Mouse (Mus musculus): ENCODE data around the gene Nacc2. TPM values are rescaled to one million over a fixed set of nuclear protein-coding genes. Genes with fewer than 3 reads are reported as not detected.

The Nacc2 gene
- polyA plus RNA-seq, 1 experiment from 2014 or later: 12.4 TPM

GRCm38 (mm10) chr2:26147706-26148370 lies 24.8 kb upstream of the Nacc2 start:
- H3K4me1 ChIP-seq: no peaks in the 10 kb centered on the region
- 71% methylated on average over 7 of the region's 7 CpGs for WGBS
- no peak overlapping the region for H3K4me2 ChIP-seq (replicated peaks)
- H3K4me3 ChIP-seq: no peak overlapping the region
- no peak overlapping the region for H3K27ac ChIP-seq (replicated peaks)
- H3K9me3 ChIP-seq: no peaks in the 10 kb centered on the region
- no peaks in the 10 kb centered on the region for H3K27me3 ChIP-seq
- ATAC-seq (replicated peaks): no peak
- H3K9ac ChIP-seq (replicated peaks): no peak overlapping the region
- H3K36me3 ChIP-seq: no peaks in the 10 kb centered on the region

- WGBS: 38% methylated on average over 7 of the region's 7 CpGs
- H3K4me2 ChIP-seq (replicated peaks): no peak overlapping the region
- H3K36me3 ChIP-seq: no peaks in the 10 kb centered on the region
- no peak for ATAC-seq (replicated peaks)
- H3K27me3 ChIP-seq: no peaks in the 10 kb centered on the region
- no peaks in the 10 kb centered on the region for H3K9me3 ChIP-seq
- no peak overlapping the region for H3K4me3 ChIP-seq
- no peak overlapping the region for H3K27ac ChIP-seq (replicated peaks)
- no peak overlapping the region for H3K9ac ChIP-seq (replicated peaks)
- H3K4me1 ChIP-seq: no peaks in the 10 kb centered on the region
Measured at GRCm38 (mm10) chr2:26146337-26147042, 23.5 kb upstream of the Nacc2 start.

- no peaks in the 10 kb centered on the region for H3K27me3 ChIP-seq
- no peak overlapping the region for H3K4me2 ChIP-seq (replicated peaks)
- no peak overlapping the region for H3K27ac ChIP-seq (replicated peaks)
- H3K4me3 ChIP-seq: no peak overlapping the region
- H3K9ac ChIP-seq (replicated peaks): no peak overlapping the region
- H3K4me1 ChIP-seq: peaks cover 6% of the 10 kb centered on the region
- H3K9me3 ChIP-seq: no peaks in the 10 kb centered on the region
- no peaks in the 10 kb centered on the region for H3K36me3 ChIP-seq
- no peak for ATAC-seq (replicated peaks)
- 88% methylated on average over 4 of the region's 4 CpGs for WGBS
Measured at GRCm38 (mm10) chr2:26145113-26145512, 22.1 kb upstream of the Nacc2 start.

GRCm38 (mm10) chr2:26144331-26144730 lies 21.3 kb upstream of the Nacc2 start:
- no peak for ATAC-seq (replicated peaks)
- H3K27me3 ChIP-seq: no peaks in the 10 kb centered on the region
- H3K9me3 ChIP-seq: no peaks in the 10 kb centered on the region
- no peak overlapping the region for H3K4me3 ChIP-seq
- no peak overlapping the region for H3K9ac ChIP-seq (replicated peaks)
- 87% methylated on average over 4 of the region's 4 CpGs for whole genome bisulfite sequencing
- no peak overlapping the region for H3K4me2 ChIP-seq (replicated peaks)
- H3K27ac ChIP-seq (replicated peaks): no peak overlapping the region
- no peaks in the 10 kb centered on the region for H3K36me3 ChIP-seq
- peaks cover 9% of the 10 kb centered on the region for H3K4me1 ChIP-seq

GRCm38 (mm10) chr2:26143556-26143955 lies 20.5 kb upstream of the Nacc2 start:
- 75% methylated on average over 2 of the region's 2 CpGs for WGBS
- Histone ChIP-seq H3K36me3 (no peaks in the 10 kb centered on the region), H3K4me2 (replicated peaks) (no peak overlapping the region), H3K4me1 (peaks cover 17% of the 10 kb centered on the region), H3K9ac (replicated peaks) (no peak overlapping the region), H3K27me3 (no peaks in the 10 kb centered on the region), H3K27ac (replicated peaks) (no peak overlapping the region), H3K9me3 (no peaks in the 10 kb centered on the region), H3K4me3 (no peak overlapping the region)
- ATAC-seq (replicated peaks): no peak

GRCm38 (mm10) chr2:26142986-26143385 lies 20.0 kb upstream of the Nacc2 start:
- ATAC-seq (replicated peaks): no peak
- no peaks in the 10 kb centered on the region for H3K9me3 ChIP-seq
- no peak overlapping the region for H3K4me3 ChIP-seq
- H3K4me1 ChIP-seq: peaks cover 19% of the 10 kb centered on the region
- no peaks in the 10 kb centered on the region for H3K27me3 ChIP-seq
- no peak overlapping the region for H3K4me2 ChIP-seq (replicated peaks)
- 83% methylated on average over 3 of the region's 3 CpGs for WGBS
- no peaks in the 10 kb centered on the region for H3K36me3 ChIP-seq
- H3K27ac ChIP-seq (replicated peaks): no peak overlapping the region
- no peak overlapping the region for H3K9ac ChIP-seq (replicated peaks)

GRCm38 (mm10) chr2:26141893-26142635 lies 19.0 kb upstream of the Nacc2 start:
- WGBS: 67% methylated on average over 12 of the region's 12 CpGs
- Histone ChIP-seq H3K36me3 (no peaks in the 10 kb centered on the region), H3K4me1 (peaks cover 19% of the 10 kb centered on the region), H3K9me3 (no peaks in the 10 kb centered on the region), H3K27me3 (no peaks in the 10 kb centered on the region), H3K27ac (replicated peaks) (no peak overlapping the region), H3K4me2 (replicated peaks) (no peak overlapping the region), H3K9ac (replicated peaks) (no peak overlapping the region), H3K4me3 (no peak overlapping the region)
- ATAC-seq (replicated peaks): no peak

- H3K27me3 ChIP-seq: no peaks in the 10 kb centered on the region
- H3K27ac ChIP-seq (replicated peaks): peak overlapping the region; percentile 95
- WGBS: 12% methylated on average over 6 of the region's 6 CpGs
- peak overlapping the region; percentile 81 for H3K4me3 ChIP-seq
- no peaks in the 10 kb centered on the region for H3K9me3 ChIP-seq
- peaks cover 19% of the 10 kb centered on the region for H3K4me1 ChIP-seq
- peak overlapping the region; percentile 85 for H3K9ac ChIP-seq (replicated peaks)
- H3K4me2 ChIP-seq (replicated peaks): peak overlapping the region; percentile 96
- ATAC-seq (replicated peaks): peak; percentile 17
- no peaks in the 10 kb centered on the region for H3K36me3 ChIP-seq
Measured at GRCm38 (mm10) chr2:26140903-26141302, 17.9 kb upstream of the Nacc2 start.

GRCm38 (mm10) chr2:26140292-26140819 lies 17.3 kb upstream of the Nacc2 start:
- Histone ChIP-seq H3K9ac (replicated peaks) (peak overlapping the region; percentile 85), H3K4me2 (replicated peaks) (peak overlapping the region; percentile 96), H3K4me1 (peaks cover 19% of the 10 kb centered on the region), H3K27ac (replicated peaks) (peak overlapping the region; percentile 95), H3K4me3 (peak overlapping the region; percentile 81), H3K9me3 (no peaks in the 10 kb centered on the region), H3K27me3 (no peaks in the 10 kb centered on the region), H3K36me3 (no peaks in the 10 kb centered on the region)
- peak; percentile 91 for ATAC-seq (replicated peaks)
- under 1% methylated on average over 60 of the region's 60 CpGs for WGBS

- peaks cover 19% of the 10 kb centered on the region for H3K4me1 ChIP-seq
- H3K27ac ChIP-seq (replicated peaks): peak overlapping the region; percentile 95
- no peaks in the 10 kb centered on the region for H3K36me3 ChIP-seq
- H3K27me3 ChIP-seq: no peaks in the 10 kb centered on the region
- H3K9me3 ChIP-seq: no peaks in the 10 kb centered on the region
- peak overlapping the region; percentile 81 for H3K4me3 ChIP-seq
- under 1% methylated on average over 60 of the region's 60 CpGs for WGBS
- peak overlapping the region; percentile 96 for H3K4me2 ChIP-seq (replicated peaks)
- H3K9ac ChIP-seq (replicated peaks): peak overlapping the region; percentile 85
- peak; percentile 65 for ATAC-seq (replicated peaks)
Measured at GRCm38 (mm10) chr2:26139545-26140206, 16.7 kb upstream of the Nacc2 start.

- peak overlapping the region; percentile 95 for H3K27ac ChIP-seq (replicated peaks)
- no peak for ATAC-seq (replicated peaks)
- H3K4me2 ChIP-seq (replicated peaks): peak overlapping the region; percentile 96
- 46% methylated on average over 7 of the region's 7 CpGs for WGBS
- H3K36me3 ChIP-seq: no peaks in the 10 kb centered on the region
- H3K4me3 ChIP-seq: peak overlapping the region; percentile 81
- H3K9me3 ChIP-seq: no peaks in the 10 kb centered on the region
- H3K4me1 ChIP-seq: peaks cover 19% of the 10 kb centered on the region
- H3K9ac ChIP-seq (replicated peaks): peak overlapping the region; percentile 85
- no peaks in the 10 kb centered on the region for H3K27me3 ChIP-seq
Measured at GRCm38 (mm10) chr2:26139034-26139544, 16.1 kb upstream of the Nacc2 start.

All from forebrain, embryonic 15.5 days (tissue).